Mouse (Mus musculus): ENCODE results near the gene Dscaml1.

The Dscaml1 gene

DNA sequence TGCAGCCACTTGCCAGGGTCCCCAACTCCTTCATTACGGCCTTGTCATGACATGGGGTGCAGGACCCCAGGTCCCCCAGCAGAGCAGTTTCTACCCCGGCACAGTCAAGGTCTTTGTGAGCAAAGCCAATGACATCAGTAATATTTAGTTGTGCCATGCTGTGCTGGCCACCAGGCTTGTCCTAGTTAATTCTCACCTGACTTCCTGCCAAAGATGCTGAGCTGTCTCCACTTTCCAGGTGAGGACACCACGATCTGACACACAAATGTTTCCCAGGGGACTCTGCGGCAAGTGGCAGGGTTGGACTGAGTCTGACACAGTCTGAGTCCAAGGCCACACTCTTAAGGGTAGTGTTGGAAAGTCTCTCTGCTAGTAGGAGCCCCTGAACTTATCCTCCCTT, at the start of gene Dscaml1:
Dscaml1 (plus strand) TSS at position 173 of the 400 bp plus-strand sequence.
- no peak for DNase-seq (ENCODE audit: low spot score in 2 of 2)

GRCm38 (mm10) chr9:45376883-45377282, 49.5 kb upstream of the Dscaml1 start:
- no peak for DNase-seq (ENCODE audit: low spot score in 2 of 2)

DNA sequence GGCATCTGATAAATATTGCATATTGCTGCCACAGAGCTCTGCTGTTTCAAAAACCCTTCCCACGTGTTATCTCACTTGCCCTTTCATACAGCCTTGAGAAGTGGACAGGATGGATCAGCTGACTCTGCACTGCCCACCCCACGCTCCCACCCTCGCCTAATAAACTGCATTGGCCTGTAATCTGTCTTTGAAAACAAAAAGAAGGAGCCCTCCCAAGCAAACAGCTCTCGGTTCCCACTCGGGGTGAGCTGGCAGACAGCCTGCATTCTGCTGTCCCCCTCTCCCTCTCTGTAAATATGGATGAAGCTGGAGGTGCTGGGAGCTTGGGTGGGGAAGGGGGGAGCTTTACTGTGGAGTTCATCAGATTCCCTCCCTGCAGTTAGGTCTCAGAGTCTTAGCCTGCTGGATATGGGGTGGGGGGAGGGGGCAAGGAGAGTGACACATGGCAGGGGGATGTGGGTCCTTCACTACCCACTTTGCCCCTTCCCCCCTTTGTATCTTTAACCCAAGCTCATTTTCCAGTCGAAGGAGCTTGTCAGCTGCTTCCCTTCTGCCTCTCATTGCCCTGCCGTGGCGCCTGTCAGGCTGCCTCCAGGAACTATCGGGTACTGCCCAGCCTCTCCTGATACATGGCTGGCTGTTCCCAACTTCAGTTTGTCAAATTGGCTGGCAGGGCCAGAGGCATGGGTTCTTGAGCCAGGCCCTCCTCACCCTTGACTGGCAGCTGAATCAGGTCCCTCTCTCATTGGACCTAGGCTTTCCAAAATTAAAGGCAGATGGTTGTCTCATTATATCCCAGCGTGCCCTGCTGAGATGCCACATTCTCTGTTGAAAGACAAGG, 45.8 kb upstream of the Dscaml1 start:
- DNase-seq (ENCODE audit: low spot score in 2 of 2) = no peak

DNA sequence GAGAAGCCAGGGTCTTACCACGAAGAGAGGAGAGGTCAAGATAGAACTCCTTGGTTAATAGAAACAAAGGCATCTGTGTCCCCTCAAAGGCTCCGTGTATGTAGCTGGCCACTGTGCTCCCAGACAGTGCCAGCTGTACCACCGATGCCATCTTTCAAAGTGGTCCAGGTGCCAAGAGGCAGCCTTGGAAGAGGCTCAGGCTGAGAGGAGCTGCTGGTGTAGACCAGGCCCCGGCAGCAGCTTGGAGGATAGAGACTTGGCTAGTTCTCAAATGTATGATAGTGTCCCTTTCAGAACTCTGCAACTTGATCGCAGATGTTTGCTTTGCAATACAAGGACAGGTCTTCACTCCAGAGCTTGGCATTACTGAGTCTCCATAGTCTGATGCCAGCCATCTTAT, 44.1 kb upstream of the Dscaml1 start:
- DNase-seq (ENCODE audit: low spot score in 2 of 2) = no peak

DNA sequence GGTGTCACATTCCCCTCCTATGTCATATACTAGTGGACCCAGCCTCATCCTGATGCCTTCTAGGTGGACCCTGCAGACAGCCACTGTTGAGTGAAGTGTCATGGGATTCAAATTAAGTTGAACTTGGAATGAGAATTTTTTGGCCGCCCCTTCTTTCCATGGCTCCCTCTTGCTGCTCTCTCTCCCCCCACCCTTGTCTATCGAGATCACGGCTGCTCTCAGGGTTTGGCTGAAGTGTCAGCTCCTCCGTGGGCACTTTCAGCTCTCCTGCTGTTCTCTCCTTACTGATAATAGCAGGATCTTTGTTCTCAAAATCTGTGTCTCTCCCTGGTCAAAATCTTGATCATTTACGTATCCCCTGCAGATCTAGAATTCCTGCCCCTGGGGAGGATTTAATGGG, 43.6 kb upstream of the Dscaml1 start:
- DNase-seq (ENCODE audit: low spot score in 2 of 2) = no peak

DNA sequence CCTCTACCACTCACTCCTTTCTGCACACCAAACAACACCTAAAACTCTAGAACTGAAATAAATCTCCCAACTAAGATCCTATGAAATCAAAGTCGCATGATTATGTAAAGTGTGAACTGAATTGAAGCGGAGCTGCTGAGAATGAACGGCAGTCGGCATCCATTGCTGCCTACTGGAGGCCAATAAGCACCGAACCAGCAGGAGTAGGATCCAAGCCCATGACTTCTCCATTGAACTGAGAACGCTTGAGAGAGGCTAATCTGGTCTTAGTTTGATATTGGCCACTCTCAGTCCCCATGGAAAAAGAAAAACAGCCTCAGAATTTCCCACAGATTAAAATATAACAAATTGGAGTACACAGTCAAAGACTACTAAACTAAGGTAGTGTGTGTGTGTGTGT, 42.5 kb upstream of the Dscaml1 start:
- no peak for DNase-seq (ENCODE audit: low spot score in 2 of 2)

- no peak for DNase-seq (ENCODE audit: low spot score in 2 of 2)
Observed at GRCm38 (mm10) chr9:45386698-45387097, 39.7 kb upstream of the Dscaml1 start.

GRCm38 (mm10) chr9:45388385-45388994, 37.9 kb upstream of the Dscaml1 start:
- DNase-seq (ENCODE audit: low spot score in 2 of 2) = peak; percentile 45 to 94

GRCm38 (mm10) chr9:45389596-45389995, 36.8 kb upstream of the Dscaml1 start:
- no peak for DNase-seq (ENCODE audit: low spot score in 2 of 2)

GRCm38 (mm10) chr9:45391299-45391698, 35.1 kb upstream of the Dscaml1 start:
- DNase-seq (ENCODE audit: low spot score in 2 of 2) = no peak

- no peak for DNase-seq (ENCODE audit: low spot score in 2 of 2)
Observed at GRCm38 (mm10) chr9:45395218-45395617, 31.2 kb upstream of the Dscaml1 start.

GRCm38 (mm10) chr9:45395796-45396195, 30.6 kb upstream of the Dscaml1 start:
- no peak for DNase-seq (ENCODE audit: low spot score in 2 of 2)

GRCm38 (mm10) chr9:45398336-45398735, 28.1 kb upstream of the Dscaml1 start:
- DNase-seq (ENCODE audit: low spot score in 2 of 2) = no peak

GRCm38 (mm10) chr9:45399434-45399833, 27.0 kb upstream of the Dscaml1 start, which contains the start of gene Fxyd2:
TSS of gene Fxyd2 (plus strand) at chr9:45399669.
- no peak for DNase-seq (ENCODE audit: low spot score in 2 of 2)

DNA sequence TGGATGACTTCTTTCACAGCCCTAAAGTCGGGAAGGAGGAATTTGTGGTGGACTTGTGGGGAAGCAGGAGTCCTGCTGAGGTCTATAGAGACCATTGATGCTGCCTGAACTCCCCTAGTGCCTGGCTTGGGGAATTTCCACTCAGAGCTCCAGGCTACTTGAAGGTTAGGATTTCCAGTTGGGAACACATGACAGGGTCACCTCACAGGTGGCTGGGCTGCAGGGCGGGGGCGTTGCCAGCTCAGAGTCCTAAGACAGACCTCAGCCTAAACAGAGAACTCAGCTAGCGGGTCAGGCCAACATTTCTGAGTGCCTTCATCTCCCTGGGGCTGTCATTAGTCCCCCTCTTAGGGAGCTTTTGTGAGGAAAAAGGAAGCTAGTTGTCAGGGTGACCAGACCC, 24.6 kb upstream of the Dscaml1 start:
- no peak for DNase-seq (ENCODE audit: low spot score in 2 of 2)

GRCm38 (mm10) chr9:45402957-45403356, 23.5 kb upstream of the Dscaml1 start:
- no peak for DNase-seq (ENCODE audit: low spot score in 2 of 2)

- DNase-seq (ENCODE audit: low spot score in 2 of 2) = no peak
Observed at GRCm38 (mm10) chr9:45405694-45406093, 20.7 kb upstream of the Dscaml1 start.

DNA sequence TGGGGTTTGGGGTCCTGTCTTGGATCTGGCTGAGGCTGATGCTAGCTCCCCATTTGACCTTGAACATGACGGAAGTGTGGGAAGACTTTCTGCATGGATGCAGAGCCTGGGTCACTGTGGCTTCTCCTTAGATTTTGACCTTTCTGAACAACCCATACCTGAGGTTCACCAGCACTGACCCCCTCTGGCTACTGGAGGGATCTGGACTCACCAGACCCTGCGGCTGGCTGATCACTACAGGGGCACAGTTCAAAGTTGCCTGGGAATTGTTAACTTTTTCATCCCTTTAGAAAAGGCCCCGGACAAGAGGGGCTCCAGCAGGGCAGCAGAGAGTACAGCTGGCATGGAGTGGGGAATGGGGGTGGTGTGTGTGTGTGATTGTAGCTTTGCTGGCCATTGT, 19.6 kb upstream of the Dscaml1 start:
- no peak for DNase-seq (ENCODE audit: low spot score in 2 of 2)

GRCm38 (mm10) chr9:45407706-45408675, 18.4 kb upstream of the Dscaml1 start:
- DNase-seq (ENCODE audit: low spot score in 2 of 2) = peak in 1 of 2 experiments; percentile 85

DNA sequence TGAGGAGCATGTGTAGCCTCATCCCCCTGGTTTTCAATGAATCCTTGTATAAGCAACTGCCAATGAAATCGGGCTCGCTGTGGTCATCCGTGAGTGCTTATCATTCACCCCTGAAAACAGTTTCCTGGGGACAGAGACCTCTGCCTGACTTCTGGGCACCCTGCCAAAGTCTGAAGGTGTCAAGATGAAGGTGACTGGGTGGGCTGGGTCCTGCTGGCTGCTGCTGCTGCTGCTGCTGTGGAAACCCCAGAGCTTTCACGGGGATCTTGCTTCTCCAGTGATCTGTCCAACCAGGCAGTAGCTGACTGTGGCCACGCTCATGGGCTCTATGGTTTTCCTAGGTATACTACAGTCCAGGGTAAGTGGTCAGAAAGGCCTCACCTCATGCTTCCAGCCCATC, 16.2 kb upstream of the Dscaml1 start:
- DNase-seq (ENCODE audit: low spot score in 2 of 2) = no peak

DNA sequence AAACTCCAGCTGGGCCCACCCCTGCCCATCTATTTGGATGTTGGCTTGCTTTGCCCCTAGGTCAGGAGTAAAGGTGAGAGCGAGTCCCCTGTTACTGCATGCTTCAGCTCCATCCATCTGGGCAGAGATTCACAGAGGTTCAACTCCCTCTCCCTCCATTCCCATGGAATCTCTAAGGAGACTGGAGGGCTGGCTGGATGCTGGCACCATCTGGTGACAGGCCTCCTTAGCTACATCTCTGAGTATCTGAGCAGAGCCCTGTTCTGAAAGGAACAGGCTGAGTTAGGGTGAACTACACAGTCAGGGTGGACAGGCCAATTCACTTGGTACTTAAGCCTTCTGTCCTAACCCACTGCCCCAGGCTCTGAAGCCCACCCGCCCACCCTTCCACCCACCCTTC, 15.8 kb upstream of the Dscaml1 start:
- no peak for DNase-seq (ENCODE audit: low spot score in 2 of 2)

DNA sequence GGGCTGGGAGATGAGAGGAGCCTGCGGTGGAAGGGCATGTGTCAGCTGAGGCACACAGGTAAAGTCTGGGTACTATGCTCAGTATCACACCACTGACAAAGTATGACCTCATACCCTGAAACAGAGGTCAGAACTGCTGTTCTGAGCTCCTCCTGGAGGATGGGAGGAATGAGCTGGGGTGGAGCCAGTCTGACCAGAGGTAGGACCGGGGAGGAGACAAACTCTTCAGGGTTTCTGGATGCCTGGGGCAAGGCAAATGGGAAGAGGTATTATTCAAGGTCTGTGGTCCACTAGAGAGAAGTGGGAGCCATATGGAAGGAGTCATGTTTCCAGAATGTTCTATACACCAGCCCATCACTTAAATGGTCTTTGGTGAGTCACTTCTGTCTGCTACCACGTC, 15.3 kb upstream of the Dscaml1 start:
- DNase-seq (ENCODE audit: low spot score in 2 of 2) = no peak
